Mouse (Mus musculus): ENCODE data around the gene Nhlrc3. TPM values are rescaled to one million over a fixed set of nuclear protein-coding genes. Genes with fewer than 3 reads are reported as not detected.
A peak's percentile ranks its signal among the peaks of the same experiment; 100 is the strongest.

Gene Nhlrc3
- 9.2 and 11.1 TPM in 2 replicates for polyA plus RNA-seq (2015; fragmentation: Nextera tagmentation; extraction: Ambion mirVana)

DNA sequence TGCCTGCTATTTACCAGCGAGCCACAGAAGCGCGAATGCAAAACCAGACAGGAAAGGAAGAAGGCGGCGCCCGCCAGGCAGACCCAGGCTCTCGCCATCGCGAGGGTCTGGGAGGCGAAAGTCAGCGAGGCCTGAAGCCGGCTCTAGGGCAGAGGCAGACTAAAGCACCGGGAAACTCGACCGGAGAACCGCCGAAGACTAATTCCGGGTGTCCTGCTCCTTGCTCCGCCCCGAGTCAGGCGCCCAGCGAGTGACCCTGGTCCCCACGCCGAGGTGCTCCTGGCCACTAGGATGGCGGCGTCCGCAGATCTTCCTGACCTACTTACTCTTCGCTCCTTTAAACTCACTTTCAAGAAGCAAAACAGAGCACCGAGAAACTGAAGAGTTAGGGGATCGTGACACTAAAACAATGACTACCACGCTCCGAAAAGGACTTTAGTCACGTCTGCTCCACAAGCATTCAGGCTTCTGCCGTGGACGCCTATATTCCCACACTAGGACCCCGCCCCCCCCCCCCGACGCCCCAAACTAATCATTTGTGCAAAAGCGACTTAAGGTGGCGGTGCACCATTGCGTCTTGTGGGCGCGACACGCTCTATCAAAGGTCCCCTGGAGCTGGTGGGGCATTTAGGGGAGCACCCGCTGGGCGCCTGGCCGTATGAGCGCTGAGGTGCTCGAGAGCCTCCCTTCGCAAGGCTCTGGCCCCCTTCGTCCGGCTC, at the start of gene Nhlrc3, which contains the start of gene Proser1:
Gene Nhlrc3 (minus strand): TSS at position 287 of the 719 bp plus-strand sequence.
Gene Proser1 (plus strand): TSS at position 621 of the 719 bp plus-strand sequence.
- peaks cover 24% of the 10 kb centered on the region for H3K4me1 ChIP-seq
- peak within 1 kb of the TSS; percentile 76 for H3K9ac ChIP-seq
- peaks cover 27% of the 10 kb centered on the region for H3K36me3 ChIP-seq
- peak within 1 kb of the TSS; percentile 66 for H3K4me2 ChIP-seq (replicated peaks)
- H3K4me3 ChIP-seq (replicated peaks) = peak within 1 kb of the TSS; percentile 94
- peak; percentile 97 for ATAC-seq (ENCODE audit: insufficient number of reproducible peaks, low FRiP score, low TSS enrichment, low read depth)
- WGBS = under 1% methylated on average over 52 of the region's 52 CpGs
- peak within 1 kb of the TSS; percentile 91 for H3K27ac ChIP-seq (replicated peaks)
- no peaks in the 10 kb centered on the region for H3K27me3 ChIP-seq
- H3K9me3 ChIP-seq (replicated peaks) = no peaks in the 10 kb centered on the region

- Histone ChIP-seq H3K36me3 (no peaks in the 10 kb centered on the region), H3K4me2 (replicated peaks) (no peak overlapping the region), H3K9ac (no peak overlapping the region), H3K27ac (replicated peaks) (no peak overlapping the region), H3K4me3 (replicated peaks) (no peak overlapping the region), H3K9me3 (replicated peaks) (no peaks in the 10 kb centered on the region), H3K4me1 (peaks cover 6% of the 10 kb centered on the region; the same call in 1 of the 2 replicates), H3K27me3 (no peaks in the 10 kb centered on the region)
- 67% methylated on average over 6 of the region's 6 CpGs for WGBS
- no peak for ATAC-seq (ENCODE audit: insufficient number of reproducible peaks, low FRiP score, low TSS enrichment, low read depth)
Measured at GRCm38 (mm10) chr3:53502428-53502827, 39.3 kb upstream of the Nhlrc3 start.

DNA sequence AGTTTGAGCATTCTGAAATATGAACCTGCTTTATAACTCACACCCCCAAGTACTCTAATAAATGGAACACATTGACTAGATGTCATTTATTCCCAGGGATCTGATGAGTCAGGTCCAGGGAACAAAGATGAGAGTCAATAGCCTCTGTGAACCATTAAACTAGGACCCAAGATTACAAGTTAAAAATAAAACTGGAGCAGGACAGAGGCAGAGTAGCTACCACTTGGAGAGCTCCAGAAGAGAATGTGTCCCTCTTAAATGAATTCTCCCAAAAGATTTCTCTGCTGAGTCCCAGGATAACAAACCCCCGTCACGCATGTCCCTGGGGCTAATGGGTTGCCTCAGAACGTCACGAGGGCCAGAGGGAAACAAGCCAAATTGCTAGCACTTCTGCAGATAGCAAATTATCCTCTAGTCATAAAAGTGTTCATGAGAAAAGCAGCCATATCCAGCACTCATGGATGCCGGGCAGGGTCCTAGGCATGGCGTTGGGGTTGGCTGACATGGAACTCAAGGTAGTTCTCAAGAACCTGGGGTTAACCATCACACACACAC, 35.3 kb upstream of the Nhlrc3 start:
- no peak overlapping the region for H3K4me2 ChIP-seq (replicated peaks)
- H3K4me1 ChIP-seq = peaks cover 8% of the 10 kb centered on the region; the same call in 1 of the 2 replicates
- 61% methylated on average over 6 of the region's 6 CpGs for WGBS
- no peak overlapping the region for H3K27ac ChIP-seq (replicated peaks)
- H3K9ac ChIP-seq = no peak overlapping the region
- no peaks in the 10 kb centered on the region for H3K9me3 ChIP-seq (replicated peaks)
- ATAC-seq (ENCODE audit: insufficient number of reproducible peaks, low FRiP score, low TSS enrichment, low read depth) = no peak
- no peaks in the 10 kb centered on the region for H3K36me3 ChIP-seq
- H3K4me3 ChIP-seq (replicated peaks) = no peak overlapping the region
- H3K27me3 ChIP-seq = no peaks in the 10 kb centered on the region

DNA sequence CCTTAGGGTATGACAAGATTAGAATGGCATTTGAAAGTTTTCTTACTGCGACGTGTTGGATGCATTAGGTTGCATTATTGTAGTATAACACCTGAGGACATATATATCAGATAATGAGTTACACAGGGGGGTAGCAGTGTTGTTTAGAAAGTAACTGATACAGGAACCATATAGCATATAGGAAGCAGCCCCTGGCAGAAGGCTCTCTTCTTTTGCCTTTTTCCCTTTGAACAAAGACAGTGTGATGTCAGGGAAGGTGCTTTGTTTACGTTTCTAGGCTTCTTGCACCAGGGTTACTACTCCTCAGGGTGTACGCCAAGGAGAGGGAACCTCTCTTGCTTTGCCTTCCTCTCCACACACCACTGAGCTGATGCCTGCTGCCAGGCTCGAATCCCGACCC, 25.2 kb upstream of the Nhlrc3 start, which contains the start of gene Stoml3:
Gene Stoml3 (plus strand): TSS at position 301 of the 400 bp plus-strand sequence.
- no peak for ATAC-seq (ENCODE audit: insufficient number of reproducible peaks, low FRiP score, low TSS enrichment, low read depth)
- no peaks in the 10 kb centered on the region for H3K4me1 ChIP-seq
- H3K36me3 ChIP-seq = no peaks in the 10 kb centered on the region
- no peak within 1 kb of the TSS for H3K27ac ChIP-seq (replicated peaks)
- no peak within 1 kb of the TSS for H3K9ac ChIP-seq
- H3K9me3 ChIP-seq (replicated peaks) = no peaks in the 10 kb centered on the region
- H3K4me3 ChIP-seq (replicated peaks) = no peak within 1 kb of the TSS
- WGBS = 67% methylated on average over 6 of the region's 6 CpGs
- no peak within 1 kb of the TSS for H3K4me2 ChIP-seq (replicated peaks)
- no peaks in the 10 kb centered on the region for H3K27me3 ChIP-seq

GRCm38 (mm10) chr3:53486996-53487576, 24.0 kb upstream of the Nhlrc3 start:
- ATAC-seq (ENCODE audit: insufficient number of reproducible peaks, low FRiP score, low TSS enrichment, low read depth) = no peak
- Histone ChIP-seq H3K27ac (replicated peaks) (no peak overlapping the region), H3K9ac (no peak overlapping the region), H3K9me3 (replicated peaks) (no peaks in the 10 kb centered on the region), H3K36me3 (peaks cover 4% of the 10 kb centered on the region; the same call in 1 of the 2 replicates), H3K27me3 (no peaks in the 10 kb centered on the region), H3K4me3 (replicated peaks) (no peak overlapping the region), H3K4me2 (replicated peaks) (no peak overlapping the region), H3K4me1 (no peaks in the 10 kb centered on the region)
- WGBS = 62% methylated on average over 9 of the region's 9 CpGs

GRCm38 (mm10) chr3:53486561-53486960, 23.4 kb upstream of the Nhlrc3 start:
- H3K4me2 ChIP-seq (replicated peaks) = no peak overlapping the region
- ATAC-seq (ENCODE audit: insufficient number of reproducible peaks, low FRiP score, low TSS enrichment, low read depth) = no peak
- H3K27me3 ChIP-seq = no peaks in the 10 kb centered on the region
- H3K27ac ChIP-seq (replicated peaks) = no peak overlapping the region
- no peaks in the 10 kb centered on the region for H3K4me1 ChIP-seq
- WGBS = 58% methylated on average over 10 of the region's 10 CpGs
- peaks cover 5% of the 10 kb centered on the region; the same call in 1 of the 2 replicates for H3K36me3 ChIP-seq
- H3K4me3 ChIP-seq (replicated peaks) = no peak overlapping the region
- no peaks in the 10 kb centered on the region for H3K9me3 ChIP-seq (replicated peaks)
- no peak overlapping the region for H3K9ac ChIP-seq

- H3K36me3 ChIP-seq = peaks cover 26% of the 10 kb centered on the region
- 78% methylated on average over 8 of the region's 8 CpGs for WGBS
- ATAC-seq (ENCODE audit: insufficient number of reproducible peaks, low FRiP score, low TSS enrichment, low read depth) = no peak
- H3K4me3 ChIP-seq (replicated peaks) = no peak overlapping the region
- H3K4me1 ChIP-seq = no peaks in the 10 kb centered on the region
- H3K27ac ChIP-seq (replicated peaks) = no peak overlapping the region
- H3K4me2 ChIP-seq (replicated peaks) = no peak overlapping the region
- no peaks in the 10 kb centered on the region for H3K9me3 ChIP-seq (replicated peaks)
- no peaks in the 10 kb centered on the region for H3K27me3 ChIP-seq
- H3K9ac ChIP-seq = no peak overlapping the region
Measured at GRCm38 (mm10) chr3:53483414-53484059, 20.4 kb upstream of the Nhlrc3 start.

- H3K27ac ChIP-seq (replicated peaks) = no peak overlapping the region
- no peaks in the 10 kb centered on the region for H3K27me3 ChIP-seq
- H3K36me3 ChIP-seq = peaks cover 70% of the 10 kb centered on the region
- no peaks in the 10 kb centered on the region for H3K9me3 ChIP-seq (replicated peaks)
- WGBS = 96% methylated on average over 30 of the region's 30 CpGs
- H3K9ac ChIP-seq = no peak overlapping the region
- H3K4me1 ChIP-seq = no peaks in the 10 kb centered on the region
- no peak overlapping the region for H3K4me3 ChIP-seq (replicated peaks)
- ATAC-seq (ENCODE audit: insufficient number of reproducible peaks, low FRiP score, low TSS enrichment, low read depth) = no peak
- H3K4me2 ChIP-seq (replicated peaks) = no peak overlapping the region
Measured at GRCm38 (mm10) chr3:53478419-53479046, 15.4 kb upstream of the Nhlrc3 start.

DNA sequence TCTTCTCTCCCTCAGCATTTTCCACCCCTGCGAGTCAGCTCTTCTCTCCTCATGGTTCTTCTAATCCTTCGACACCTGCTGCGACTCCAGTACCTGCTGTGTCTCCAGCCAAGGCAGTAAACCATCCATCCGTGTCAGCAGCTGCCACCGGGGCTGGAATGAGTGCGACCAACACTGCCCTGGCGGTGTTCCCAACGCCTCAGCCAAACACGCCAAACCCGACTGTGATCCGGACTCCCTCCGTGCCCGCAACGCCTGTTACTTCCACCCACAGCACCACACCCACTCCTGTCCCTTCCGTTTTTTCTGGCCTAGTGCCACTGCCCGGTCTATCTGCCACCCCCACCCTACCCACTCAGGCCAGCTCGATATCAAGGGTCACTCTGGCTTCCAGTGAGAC, 14.3 kb upstream of the Nhlrc3 start:
- Histone ChIP-seq H3K4me1 (no peaks in the 10 kb centered on the region), H3K27me3 (no peaks in the 10 kb centered on the region), H3K36me3 (peaks cover 80% of the 10 kb centered on the region), H3K9me3 (replicated peaks) (no peaks in the 10 kb centered on the region), H3K27ac (replicated peaks) (no peak overlapping the region), H3K4me3 (replicated peaks) (no peak overlapping the region), H3K9ac (no peak overlapping the region), H3K4me2 (replicated peaks) (no peak overlapping the region)
- no peak for ATAC-seq (ENCODE audit: insufficient number of reproducible peaks, low FRiP score, low TSS enrichment, low read depth)
- WGBS = 78% methylated on average over 17 of the region's 17 CpGs

DNA sequence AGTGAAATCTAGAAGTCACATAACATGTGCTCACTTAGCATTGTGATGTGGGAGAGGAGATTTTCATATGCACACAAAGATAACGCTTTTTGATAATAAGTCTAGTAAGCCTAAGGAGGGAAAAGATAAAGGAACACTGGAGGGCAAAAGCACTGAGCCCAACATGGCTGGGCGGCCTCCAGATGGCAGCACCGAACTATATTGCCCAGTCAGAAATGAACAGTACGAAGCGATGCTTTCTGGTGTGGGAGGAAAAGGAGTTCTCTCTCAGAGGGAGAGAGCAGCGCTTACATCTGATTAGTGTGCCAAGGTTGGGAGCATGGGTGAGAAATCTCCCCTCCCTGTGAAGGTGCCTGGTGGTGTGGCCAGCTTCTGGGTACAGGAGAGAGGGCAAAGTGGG, 12.8 kb upstream of the Nhlrc3 start:
- WGBS = 63% methylated on average over 6 of the region's 6 CpGs
- Histone ChIP-seq H3K27me3 (no peaks in the 10 kb centered on the region), H3K4me3 (replicated peaks) (no peak overlapping the region), H3K4me2 (replicated peaks) (no peak overlapping the region), H3K36me3 (peaks cover 86% of the 10 kb centered on the region), H3K9me3 (replicated peaks) (no peaks in the 10 kb centered on the region), H3K4me1 (no peaks in the 10 kb centered on the region), H3K9ac (no peak overlapping the region), H3K27ac (replicated peaks) (no peak overlapping the region)
- no peak for ATAC-seq (ENCODE audit: insufficient number of reproducible peaks, low FRiP score, low TSS enrichment, low read depth)

- 69% methylated on average over 4 of the region's 4 CpGs for WGBS
- no peak for ATAC-seq (ENCODE audit: insufficient number of reproducible peaks, low FRiP score, low TSS enrichment, low read depth)
Measured at GRCm38 (mm10) chr3:53474179-53474578, 11.0 kb upstream of the Nhlrc3 start.

More at GRCm38 (mm10) chr3:53474179-53474578, 11.0 kb upstream of the Nhlrc3 start:
- Histone ChIP-seq H3K27me3 (no peaks in the 10 kb centered on the region), H3K9me3 (replicated peaks) (no peaks in the 10 kb centered on the region), H3K9ac (no peak overlapping the region), H3K36me3 (peaks cover 90% of the 10 kb centered on the region), H3K4me1 (no peaks in the 10 kb centered on the region), H3K4me2 (replicated peaks) (no peak overlapping the region), H3K4me3 (replicated peaks) (no peak overlapping the region), H3K27ac (replicated peaks) (no peak overlapping the region)

All from embryonic facial prominence, embryonic 15.5 days (tissue).